Mouse (Mus musculus) embryo, embryonic 11 days (tissue): ENCODE data around the gene H2afy2.
A peak's percentile ranks its signal among the peaks of the same experiment; 100 is the strongest.

Source experiments
- DNase-seq: peaks from one replicate; pipeline ENCODE4 v3.0.0-alpha.2; 2015

H2afy2 gene

GRCm38 (mm10) chr10:61720331-61720730, 63.6 kb downstream of the H2afy2 start:
- DNase-seq = no peak

GRCm38 (mm10) chr10:61717406-61718296, 66.3 kb downstream of the H2afy2 start:
- no peak for DNase-seq

GRCm38 (mm10) chr10:61715996-61716864, 67.7 kb downstream of the H2afy2 start:
- no peak for DNase-seq

GRCm38 (mm10) chr10:61715462-61715837, 68.5 kb downstream of the H2afy2 start:
- DNase-seq = no peak

- DNase-seq = peak; percentile 83
Observed at GRCm38 (mm10) chr10:61714771-61715461, 69.0 kb downstream of the H2afy2 start, which contains the start of gene Aifm2. TSS of gene Aifm2 (plus strand) at chr10:61715263.

GRCm38 (mm10) chr10:61714146-61714545, 69.8 kb downstream of the H2afy2 start:
- DNase-seq = no peak

GRCm38 (mm10) chr10:61713601-61714000, 70.3 kb downstream of the H2afy2 start:
- no peak for DNase-seq

- DNase-seq = no peak
Observed at GRCm38 (mm10) chr10:61706412-61707375, 77.3 kb downstream of the H2afy2 start.

GRCm38 (mm10) chr10:61704663-61705062, 79.3 kb downstream of the H2afy2 start:
- DNase-seq = no peak

GRCm38 (mm10) chr10:61697028-61697427, 86.9 kb downstream of the H2afy2 start:
- no peak for DNase-seq

- no peak for DNase-seq
Observed at GRCm38 (mm10) chr10:61696560-61696823, 87.5 kb downstream of the H2afy2 start.

GRCm38 (mm10) chr10:61695703-61696559, 88.0 kb downstream of the H2afy2 start:
- DNase-seq = peak; percentile 50

- peak; percentile 98 for DNase-seq
Observed at GRCm38 (mm10) chr10:61694870-61695670, 88.9 kb downstream of the H2afy2 start, which contains the start of gene Tysnd1. TSS of gene Tysnd1 (plus strand) at chr10:61695514.

- DNase-seq = no peak
Observed at GRCm38 (mm10) chr10:61693563-61693962, 90.4 kb downstream of the H2afy2 start.

- DNase-seq = no peak
Observed at GRCm38 (mm10) chr10:61689405-61689804, 94.5 kb downstream of the H2afy2 start.
